Mouse (Mus musculus): ENCODE measurements around the gene Tbcc.

DNA sequence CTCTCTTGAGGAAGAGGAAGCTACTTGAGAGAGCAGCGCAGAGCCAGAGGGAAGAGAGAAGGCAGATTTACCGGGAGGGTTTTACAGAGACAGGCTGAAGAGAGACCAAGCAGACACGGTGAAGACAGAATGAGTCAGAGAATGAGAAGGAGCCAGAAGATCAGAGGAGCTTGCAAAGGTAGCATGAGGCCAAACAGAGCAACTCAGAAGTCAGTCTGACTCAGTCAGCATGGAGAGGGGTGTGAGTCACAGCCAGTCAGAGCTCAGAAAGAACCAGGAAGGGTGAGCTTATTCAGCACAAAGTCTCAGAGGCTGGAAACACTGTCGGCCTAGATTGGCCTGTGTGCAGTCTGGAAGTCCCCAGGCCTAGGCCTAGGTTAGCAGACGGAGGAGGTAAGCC, 42.5 kb downstream of the Tbcc start:
- no peak for TF ChIP-seq CTCF (IDR thresholded peaks at IDR 0.05; ENCODE audit: low read depth)
- no peak for TF ChIP-seq EP300 (IDR thresholded peaks at IDR 0.05; ENCODE audit: low read depth)

Measured in heart, postnatal 0 days (tissue).